Mouse (Mus musculus) heart, adult 2 months (tissue): Measurements from ENCODE around the gene Rdh5. TPM values are rescaled to one million over a fixed set of nuclear protein-coding genes. Genes with fewer than 3 reads are reported as not detected.
A peak's percentile ranks its signal among the peaks of the same experiment; 100 is the strongest.

Source experiments
- DNase-seq, 2 experiments: peaks; one replicate each; pipeline ENCODE4 v3.0.0; 2021
- H3K27ac ChIP-seq: fragments of 200-600 bp; 2 replicates; pipeline ENCODE4 v1.8.1; 2022
- H3K27me3 ChIP-seq: fragments of 200-500 bp; 2 replicates; pipeline ENCODE4 v1.6.1; 2012; ENCODE audit warnings: mild to moderate bottlenecking, low read length, inconsistent platforms, mixed read lengths; ENCODE audit not compliant: control insufficient read depth, insufficient read depth
- H3K36me3 ChIP-seq: fragments of 200-500 bp; 2 replicates; pipeline ENCODE4 v1.6.1; 2012; ENCODE audit warnings: low read length, inconsistent platforms; ENCODE audit not compliant: control insufficient read depth, insufficient read depth
- H3K4me1 ChIP-seq: fragments of 200-500 bp; 2 replicates; pipeline ENCODE4 v1.6.1; 2011; ENCODE audit warnings: low read length; ENCODE audit not compliant: control insufficient read depth, insufficient read depth
- H3K4me3 ChIP-seq: fragments of 200-600 bp; 2 replicates; pipeline ENCODE4 v1.8.1; 2022
- H3K79me2 ChIP-seq: fragments of 200-500 bp; replicated peaks from 2 replicates; pipeline ENCODE4 v1.6.1; 2012; ENCODE audit warnings: mild to moderate bottlenecking, inconsistent platforms, low read length, moderate library complexity, mixed read lengths; ENCODE audit not compliant: control insufficient read depth, insufficient read depth
- H3K9ac ChIP-seq: fragments of 200-500 bp; 2 replicates; pipeline ENCODE4 v1.6.1; 2012; ENCODE audit warnings: low read depth, mild to moderate bottlenecking, control low read depth, inconsistent platforms, low read length, mixed read lengths
- CTCF ChIP-seq: fragments of 200-600 bp; IDR thresholded peaks from 2 replicates; pipeline ENCODE4 v1.8.1; 2022; ENCODE audit warnings: antibody characterized with exemption, mild to moderate bottlenecking, moderate library complexity
- EP300 ChIP-seq: fragments of 200-500 bp; IDR thresholded peaks from 2 replicates; pipeline ENCODE4 v1.6.1; 2011; ENCODE audit warnings: low read depth, low read length, control low read depth; ENCODE audit not compliant: insufficient read depth
- POLR2A ChIP-seq: fragments of 200-500 bp; IDR thresholded peaks from 2 replicates; pipeline ENCODE4 v1.6.1; 2011; ENCODE audit warnings: mild to moderate bottlenecking, low read depth, low read length, control low read depth; ENCODE audit not compliant: insufficient read depth
- WGBS: fragments of 180-500 bp; shearing (Covaris S2); methylation state at CpG from one replicate; pipeline ENCODE4 v1.1.7; 2018; 5-methylcytosine and 5-hydroxymethylcytosine counted together
- intact Hi-C: fragments of 180-260 bp; cut with DNase I; formaldehyde crosslinking; loops from one replicate; pipeline ENCODE4 v1.15.1; 2025
- polyA plus RNA-seq: library from polyadenylated mRNA; depleted of rRNA; stranded (reverse); fragments of >200 nt; gene quantifications from 2 replicates; pipeline ENCODE4 v1.2.3, GENCODE M21; 2012
- total RNA-seq, 2 experiments: library from RNA; stranded (reverse); gene quantifications; 2 replicates each; pipeline ENCODE4 v1.2.3; 2021

Gene Rdh5
- total and polyA plus RNA-seq, 3 experiments = 5.2 to 19.4 (median 5.9) TPM

GRCm38 (mm10) chr10:128908778-128909448 is 13.8 kb downstream of the Rdh5 start:
- TF ChIP-seq CTCF = no peak
- no peak for TF ChIP-seq POLR2A
- no peak for TF ChIP-seq EP300
- no peak for DNase-seq
- peak overlapping the region; percentile 95; the same call in 1 of the 2 replicates for H3K4me3 ChIP-seq
- WGBS = 72% methylated on average over 13 of the region's 13 CpGs
- no peaks in the 10 kb centered on the region for H3K27me3 ChIP-seq
- intact Hi-C loops = no loop called here
- H3K79me2 ChIP-seq = no peaks in the 10 kb centered on the region
- peaks cover 1% of the 10 kb centered on the region; the same call in 1 of the 2 replicates for H3K4me1 ChIP-seq
- H3K36me3 ChIP-seq = no peaks in the 10 kb centered on the region
- peak overlapping the region; percentile 96 for H3K27ac ChIP-seq
- peak overlapping the region; percentile 95 for H3K9ac ChIP-seq

GRCm38 (mm10) chr10:128904812-128905211 is 17.9 kb downstream of the Rdh5 start:
- no peaks in the 10 kb centered on the region; the same call in 1 of the 2 replicates for H3K4me1 ChIP-seq
- TF ChIP-seq POLR2A (no peak), EP300 (no peak), CTCF (no peak)
- H3K36me3 ChIP-seq = no peaks in the 10 kb centered on the region
- intact Hi-C loops = no loop called here
- H3K9ac ChIP-seq = no peak overlapping the region
- 83% methylated on average over 5 of the region's 5 CpGs for WGBS
- H3K4me3 ChIP-seq = no peak overlapping the region
- no peaks in the 10 kb centered on the region for H3K79me2 ChIP-seq
- H3K27me3 ChIP-seq = no peaks in the 10 kb centered on the region
- no peak for DNase-seq
- no peak overlapping the region for H3K27ac ChIP-seq

- intact Hi-C loops = no loop called here
- WGBS = 77% methylated on average over 3 of the region's 3 CpGs
- DNase-seq = no peak
- Histone ChIP-seq H3K9ac (no peak overlapping the region), H3K79me2 (no peaks in the 10 kb centered on the region), H3K27ac (no peak overlapping the region), H3K36me3 (no peaks in the 10 kb centered on the region), H3K27me3 (no peaks in the 10 kb centered on the region), H3K4me3 (no peak overlapping the region), H3K4me1 (no peaks in the 10 kb centered on the region)
- TF ChIP-seq EP300 (no peak), CTCF (no peak), POLR2A (no peak)
Measured at GRCm38 (mm10) chr10:128902409-128902988, 20.2 kb downstream of the Rdh5 start.

GRCm38 (mm10) chr10:128901409-128901808 is 21.3 kb downstream of the Rdh5 start:
- Histone ChIP-seq H3K79me2 (no peaks in the 10 kb centered on the region), H3K27ac (no peak overlapping the region), H3K36me3 (no peaks in the 10 kb centered on the region), H3K4me3 (no peak overlapping the region), H3K9ac (no peak overlapping the region), H3K4me1 (no peaks in the 10 kb centered on the region), H3K27me3 (no peaks in the 10 kb centered on the region)
- TF ChIP-seq CTCF (no peak), POLR2A (no peak), EP300 (no peak)
- no peak for DNase-seq
- WGBS = 81% methylated on average over 1 of the region's 1 CpGs
- intact Hi-C loops = no loop called here

- TF ChIP-seq POLR2A (no peak), CTCF (no peak), EP300 (no peak)
- Histone ChIP-seq H3K27ac (no peak within 1 kb of the TSS), H3K9ac (no peak within 1 kb of the TSS), H3K4me1 (no peaks in the 10 kb centered on the region), H3K36me3 (no peaks in the 10 kb centered on the region), H3K79me2 (no peaks in the 10 kb centered on the region), H3K27me3 (no peaks in the 10 kb centered on the region), H3K4me3 (no peak within 1 kb of the TSS)
- DNase-seq = no peak
- intact Hi-C loops = no loop called here
- 68% methylated on average over 3 of the region's 3 CpGs for WGBS
Measured at GRCm38 (mm10) chr10:128900698-128901097, 22.0 kb downstream of the Rdh5 start, which contains the start of gene Cd63. Cd63 (plus strand) TSS chr10:128900989.

- H3K36me3 ChIP-seq = no peaks in the 10 kb centered on the region
- H3K4me3 ChIP-seq = no peak overlapping the region
- H3K4me1 ChIP-seq = no peaks in the 10 kb centered on the region; the same call in 1 of the 2 replicates
- no peak for DNase-seq
- TF ChIP-seq POLR2A = no peak
- no peak overlapping the region for H3K9ac ChIP-seq
- WGBS = 63% methylated on average over 6 of the region's 6 CpGs
- no peaks in the 10 kb centered on the region for H3K27me3 ChIP-seq
- no peaks in the 10 kb centered on the region for H3K79me2 ChIP-seq
- no peak overlapping the region for H3K27ac ChIP-seq
- intact Hi-C loops = loop anchor here (10.0 kb wide), 1 partner anchor 275 kb away; the partner anchor contains the start of gene Rps26
Measured at GRCm38 (mm10) chr10:128899759-128900490, 22.8 kb downstream of the Rdh5 start.
